Mouse (Mus musculus) lung, embryonic 16.5 days (tissue): ENCODE results near the gene Jmjd1c. TPM values are rescaled to one million over a fixed set of nuclear protein-coding genes. Genes with fewer than 3 reads are reported as not detected.

Experiments
- ATAC-seq: fragments of 200-750 bp; cut with Nextera tagmentation; 2 replicates; pipeline ENCODE4 v1.8.0; 2017; ENCODE audit warnings: low read depth, mild to moderate bottlenecking, moderate library complexity
- H3K27ac ChIP-seq: fragments of 300-500 bp; sonication (generic); 2 replicates; pipeline ENCODE4 v1.5.1; 2014; ENCODE audit warnings: mild to moderate bottlenecking, control low read depth, low read length
- H3K27me3 ChIP-seq: fragments of 300-500 bp; sonication (generic); 2 replicates; pipeline ENCODE4 v1.6.1; 2014; ENCODE audit warnings: low read depth, low read length, mixed read lengths; ENCODE audit not compliant: control insufficient read depth, insufficient read depth
- H3K36me3 ChIP-seq: fragments of 300-500 bp; sonication (generic); 2 replicates; pipeline ENCODE4 v1.6.1; 2014; ENCODE audit warnings: low read length; ENCODE audit not compliant: control insufficient read depth, insufficient read depth
- H3K4me1 ChIP-seq: fragments of 300-500 bp; sonication (generic); replicated peaks from 2 replicates; pipeline ENCODE4 v1.6.1; 2014; ENCODE audit warnings: low read length, mixed read lengths; ENCODE audit not compliant: control insufficient read depth, insufficient read depth
- H3K4me2 ChIP-seq: fragments of 300-500 bp; sonication (generic); 2 replicates; pipeline ENCODE4 v1.6.1; 2014; ENCODE audit warnings: low read depth, low read length, control low read depth
- H3K4me3 ChIP-seq: fragments of 300-500 bp; sonication (generic); 2 replicates; pipeline ENCODE4 v1.5.1; 2014; ENCODE audit warnings: mild to moderate bottlenecking, low read length, control low read depth
- H3K9ac ChIP-seq: fragments of 300-500 bp; sonication (generic); 2 replicates; pipeline ENCODE4 v1.6.1; 2014; ENCODE audit warnings: low read length, control low read depth
- H3K9me3 ChIP-seq: fragments of 300-500 bp; sonication (generic); 2 replicates; pipeline ENCODE4 v1.6.1; 2016; ENCODE audit warnings: low read length; ENCODE audit not compliant: control insufficient read depth
- WGBS: fragments of 180-500 bp; shearing (Covaris S2); extraction: QIAGEN DNeasy Blood & Tissue Kit; methylation state at CpG from one replicate; pipeline ENCODE4 v1.1.7; 2014; 5-methylcytosine and 5-hydroxymethylcytosine counted together
- polyA plus RNA-seq: library from polyadenylated mRNA; unstranded; fragments of >200 nt; fragmentation: Nextera tagmentation; extraction: Ambion mirVana; gene quantifications from 2 replicates; pipeline ENCODE4 v1.2.1, GENCODE M21; 2015

The Jmjd1c gene
- polyA plus RNA-seq, 1 experiment from 2014 or later = 28.4 TPM

GRCm38 (mm10) chr10:67116251-67116650 is 20.3 kb downstream of the Jmjd1c start:
- H3K9ac ChIP-seq = no peak overlapping the region

GRCm38 (mm10) chr10:67119291-67119690 is 23.4 kb downstream of the Jmjd1c start:
- Histone ChIP-seq H3K9ac (no peak overlapping the region), H3K36me3 (no peaks in the 10 kb centered on the region), H3K27me3 (no peaks in the 10 kb centered on the region), H3K27ac (no peak overlapping the region), H3K9me3 (no peaks in the 10 kb centered on the region), H3K4me3 (no peak overlapping the region), H3K4me1 (peaks cover 33% of the 10 kb centered on the region), H3K4me2 (no peak overlapping the region)
- no peak for ATAC-seq
- WGBS = 44% methylated on average over 7 of the region's 7 CpGs

More at GRCm38 (mm10) chr10:67116251-67116650, 20.3 kb downstream of the Jmjd1c start:
- H3K4me1 ChIP-seq = peaks cover 38% of the 10 kb centered on the region
- H3K27ac ChIP-seq = no peak overlapping the region
- H3K36me3 ChIP-seq = no peaks in the 10 kb centered on the region
- ATAC-seq = no peak
- H3K4me3 ChIP-seq = no peak overlapping the region
- WGBS = 70% methylated on average over 8 of the region's 8 CpGs
- H3K27me3 ChIP-seq = no peaks in the 10 kb centered on the region
- no peaks in the 10 kb centered on the region for H3K9me3 ChIP-seq
- no peak overlapping the region for H3K4me2 ChIP-seq

- ATAC-seq = peak; percentile 22; the same call in 1 of the 2 replicates
- WGBS = 31% methylated on average over 4 of the region's 4 CpGs
- H3K27ac ChIP-seq = peak overlapping the region; percentile 5; the same call in 1 of the 2 replicates
These were observed 24.3 kb downstream of the Jmjd1c start for GRCm38 (mm10) chr10:67120180-67120579.

GRCm38 (mm10) chr10:67120640-67121039 is 24.7 kb downstream of the Jmjd1c start:
- Histone ChIP-seq H3K9me3 (no peaks in the 10 kb centered on the region), H3K4me1 (peaks cover 27% of the 10 kb centered on the region), H3K4me2 (no peak overlapping the region), H3K27me3 (no peaks in the 10 kb centered on the region), H3K27ac (no peak overlapping the region; the same call in 1 of the 2 replicates), H3K36me3 (no peaks in the 10 kb centered on the region), H3K4me3 (no peak overlapping the region), H3K9ac (no peak overlapping the region)
- 66% methylated on average over 2 of the region's 2 CpGs for WGBS
- no peak for ATAC-seq

More at GRCm38 (mm10) chr10:67120180-67120579, 24.3 kb downstream of the Jmjd1c start:
- Histone ChIP-seq H3K4me1 (peaks cover 28% of the 10 kb centered on the region), H3K9ac (no peak overlapping the region), H3K4me3 (no peak overlapping the region), H3K4me2 (no peak overlapping the region), H3K27me3 (no peaks in the 10 kb centered on the region), H3K9me3 (no peaks in the 10 kb centered on the region), H3K36me3 (no peaks in the 10 kb centered on the region)

- H3K9ac ChIP-seq = no peak overlapping the region
- WGBS = 60% methylated on average over 2 of the region's 2 CpGs
- H3K9me3 ChIP-seq = no peaks in the 10 kb centered on the region
- H3K36me3 ChIP-seq = no peaks in the 10 kb centered on the region
- no peak overlapping the region for H3K4me2 ChIP-seq
- no peak overlapping the region for H3K4me3 ChIP-seq
- peaks cover 28% of the 10 kb centered on the region for H3K4me1 ChIP-seq
- no peaks in the 10 kb centered on the region for H3K27me3 ChIP-seq
- H3K27ac ChIP-seq = no peak overlapping the region
- no peak for ATAC-seq
These were observed 27.8 kb downstream of the Jmjd1c start for GRCm38 (mm10) chr10:67123756-67124155.

- H3K4me1 ChIP-seq = peaks cover 28% of the 10 kb centered on the region
- 84% methylated on average over 4 of the region's 4 CpGs for WGBS
These were observed 28.2 kb downstream of the Jmjd1c start for GRCm38 (mm10) chr10:67124156-67124555.

GRCm38 (mm10) chr10:67126061-67126858 is 30.3 kb downstream of the Jmjd1c start:
- ATAC-seq = peak; percentile 78
- Histone ChIP-seq H3K27ac (peak overlapping the region; percentile 47), H3K9ac (peak overlapping the region; percentile 81), H3K4me2 (peak overlapping the region; percentile 84), H3K4me3 (peak overlapping the region; percentile 87), H3K27me3 (no peaks in the 10 kb centered on the region), H3K9me3 (no peaks in the 10 kb centered on the region), H3K36me3 (no peaks in the 10 kb centered on the region), H3K4me1 (peaks cover 13% of the 10 kb centered on the region)
- 2% methylated on average over 50 of the region's 50 CpGs for WGBS

More at GRCm38 (mm10) chr10:67124156-67124555, 28.2 kb downstream of the Jmjd1c start:
- Histone ChIP-seq H3K27me3 (no peaks in the 10 kb centered on the region), H3K4me3 (no peak overlapping the region), H3K27ac (no peak overlapping the region), H3K9me3 (no peaks in the 10 kb centered on the region), H3K4me2 (no peak overlapping the region), H3K36me3 (no peaks in the 10 kb centered on the region), H3K9ac (no peak overlapping the region)
- no peak for ATAC-seq

- peak overlapping the region; percentile 87 for H3K4me3 ChIP-seq
- H3K27me3 ChIP-seq = no peaks in the 10 kb centered on the region
- H3K36me3 ChIP-seq = no peaks in the 10 kb centered on the region
- WGBS = under 1% methylated on average over 92 of the region's 115 CpGs
- H3K27ac ChIP-seq = peak overlapping the region; percentile 47
- H3K4me1 ChIP-seq = peaks cover 13% of the 10 kb centered on the region
- H3K9ac ChIP-seq = peak overlapping the region; percentile 81
- no peaks in the 10 kb centered on the region for H3K9me3 ChIP-seq
- peak overlapping the region; percentile 84 for H3K4me2 ChIP-seq
- ATAC-seq = peak; percentile 73
These were observed 31.2 kb downstream of the Jmjd1c start for GRCm38 (mm10) chr10:67126859-67127758.

GRCm38 (mm10) chr10:67129531-67129930 is 33.6 kb downstream of the Jmjd1c start:
- Histone ChIP-seq H3K27ac (no peak overlapping the region), H3K9ac (no peak overlapping the region), H3K4me2 (no peak overlapping the region), H3K36me3 (no peaks in the 10 kb centered on the region), H3K4me3 (no peak overlapping the region), H3K9me3 (no peaks in the 10 kb centered on the region; the same call in 1 of the 2 replicates), H3K27me3 (no peaks in the 10 kb centered on the region), H3K4me1 (peaks cover 13% of the 10 kb centered on the region)
- 54% methylated on average over 1 of the region's 1 CpGs for WGBS
- no peak for ATAC-seq
